Mouse (Mus musculus): ENCODE data around the gene Tceal7. TPM values are rescaled to one million over a fixed set of nuclear protein-coding genes. Genes with fewer than 3 reads are reported as not detected.

Gene Tceal7
- polyA plus RNA-seq, 1 experiment from 2014 or later = 9.2 TPM

- peak overlapping the region; percentile 65 for H3K4me2 ChIP-seq
- no peak overlapping the region; the same call in 1 of the 2 replicates for H3K27ac ChIP-seq (ENCODE audit: poor library complexity, severe bottlenecking)
- WGBS = 17% methylated on average over 7 of the region's 7 CpGs
- H3K27me3 ChIP-seq (replicated peaks) = no peaks in the 10 kb centered on the region
- H3K4me1 ChIP-seq (replicated peaks) = no peaks in the 10 kb centered on the region
- no peaks in the 10 kb centered on the region for H3K36me3 ChIP-seq
- no peaks in the 10 kb centered on the region for H3K9me3 ChIP-seq (replicated peaks)
- peak overlapping the region; percentile 30; the same call in 1 of the 2 replicates for H3K9ac ChIP-seq
- no peak for ATAC-seq (ENCODE audit: insufficient number of reproducible peaks, low FRiP score)
- peak overlapping the region; percentile 47 for H3K4me3 ChIP-seq
These were observed 11.3 kb upstream of the Tceal7 start for GRCm38 (mm10) chrX:136203257-136203656.

- Histone ChIP-seq H3K36me3 (no peaks in the 10 kb centered on the region), H3K9me3 (replicated peaks) (no peaks in the 10 kb centered on the region), H3K27me3 (replicated peaks) (no peaks in the 10 kb centered on the region), H3K4me2 (peak within 1 kb of the TSS; percentile 65), H3K9ac (peak within 1 kb of the TSS; percentile 30), H3K4me1 (replicated peaks) (no peaks in the 10 kb centered on the region), H3K27ac (ENCODE audit: poor library complexity, severe bottlenecking) (no peak within 1 kb of the TSS; the same call in 1 of the 2 replicates), H3K4me3 (peak within 1 kb of the TSS; percentile 47)
- WGBS = 15% methylated on average over 9 of the region's 9 CpGs
- ATAC-seq (ENCODE audit: insufficient number of reproducible peaks, low FRiP score) = peak; percentile 72
These were observed 10.9 kb upstream of the Tceal7 start, which contains the start of gene Tceal5 for GRCm38 (mm10) chrX:136203664-136204066. Gene Tceal5 (minus strand): TSS chrX:136203876.

- H3K4me1 ChIP-seq (replicated peaks) = no peaks in the 10 kb centered on the region
- no peaks in the 10 kb centered on the region for H3K9me3 ChIP-seq (replicated peaks)
- H3K4me2 ChIP-seq = no peak overlapping the region
- no peak for ATAC-seq (ENCODE audit: insufficient number of reproducible peaks, low FRiP score)
- no peak overlapping the region for H3K4me3 ChIP-seq
- H3K36me3 ChIP-seq = no peaks in the 10 kb centered on the region
- no peak overlapping the region for H3K27ac ChIP-seq (ENCODE audit: poor library complexity, severe bottlenecking)
- no peaks in the 10 kb centered on the region for H3K27me3 ChIP-seq (replicated peaks)
- no peak overlapping the region for H3K9ac ChIP-seq
- 77% methylated on average over 6 of the region's 6 CpGs for WGBS
These were observed 10.2 kb upstream of the Tceal7 start for GRCm38 (mm10) chrX:136204406-136204805.

GRCm38 (mm10) chrX:136213396-136213795 is 1.2 kb upstream of the Tceal7 start:
- H3K27ac ChIP-seq (ENCODE audit: poor library complexity, severe bottlenecking) = no peak overlapping the region
- no peaks in the 10 kb centered on the region for H3K36me3 ChIP-seq
- no peak overlapping the region for H3K9ac ChIP-seq
- H3K27me3 ChIP-seq (replicated peaks) = no peaks in the 10 kb centered on the region
- H3K4me3 ChIP-seq = no peak overlapping the region
- 51% methylated on average over 2 of the region's 2 CpGs for WGBS
- no peaks in the 10 kb centered on the region for H3K4me1 ChIP-seq (replicated peaks)
- no peak overlapping the region for H3K4me2 ChIP-seq
- no peaks in the 10 kb centered on the region for H3K9me3 ChIP-seq (replicated peaks)
- ATAC-seq (ENCODE audit: insufficient number of reproducible peaks, low FRiP score) = no peak

GRCm38 (mm10) chrX:136216303-136216702 is 1.7 kb downstream of the Tceal7 start:
- no peaks in the 10 kb centered on the region for H3K27me3 ChIP-seq (replicated peaks)
- H3K27ac ChIP-seq (ENCODE audit: poor library complexity, severe bottlenecking) = peak overlapping the region; percentile 75; the same call in 1 of the 2 replicates
- no peak overlapping the region for H3K9ac ChIP-seq
- no peak for ATAC-seq (ENCODE audit: insufficient number of reproducible peaks, low FRiP score)
- no peaks in the 10 kb centered on the region for H3K36me3 ChIP-seq
- H3K9me3 ChIP-seq (replicated peaks) = no peaks in the 10 kb centered on the region
- H3K4me1 ChIP-seq (replicated peaks) = no peaks in the 10 kb centered on the region
- no peak overlapping the region for H3K4me3 ChIP-seq
- H3K4me2 ChIP-seq = no peak overlapping the region
- WGBS = 41% methylated on average over 1 of the region's 1 CpGs

- H3K27me3 ChIP-seq (replicated peaks) = no peaks in the 10 kb centered on the region
- H3K36me3 ChIP-seq = no peaks in the 10 kb centered on the region
- 35% methylated on average over 6 of the region's 6 CpGs for WGBS
- H3K9me3 ChIP-seq (replicated peaks) = no peaks in the 10 kb centered on the region
- no peaks in the 10 kb centered on the region for H3K4me1 ChIP-seq (replicated peaks)
- H3K4me3 ChIP-seq = no peak overlapping the region
- H3K4me2 ChIP-seq = no peak overlapping the region
- ATAC-seq (ENCODE audit: insufficient number of reproducible peaks, low FRiP score) = no peak
- no peak overlapping the region for H3K9ac ChIP-seq
- H3K27ac ChIP-seq (ENCODE audit: poor library complexity, severe bottlenecking) = no peak overlapping the region
These were observed 9.1 kb downstream of the Tceal7 start for GRCm38 (mm10) chrX:136223714-136224113.

GRCm38 (mm10) chrX:136227768-136228167 is 13.2 kb downstream of the Tceal7 start:
- ATAC-seq (ENCODE audit: insufficient number of reproducible peaks, low FRiP score) = no peak
- H3K4me2 ChIP-seq = no peak overlapping the region
- no peaks in the 10 kb centered on the region for H3K27me3 ChIP-seq (replicated peaks)
- no peak overlapping the region for H3K27ac ChIP-seq (ENCODE audit: poor library complexity, severe bottlenecking)
- no peaks in the 10 kb centered on the region for H3K4me1 ChIP-seq (replicated peaks)
- H3K9me3 ChIP-seq (replicated peaks) = no peaks in the 10 kb centered on the region
- 36% methylated on average over 4 of the region's 5 CpGs for WGBS
- no peak overlapping the region for H3K9ac ChIP-seq
- H3K4me3 ChIP-seq = no peak overlapping the region
- no peaks in the 10 kb centered on the region for H3K36me3 ChIP-seq

- ATAC-seq (ENCODE audit: insufficient number of reproducible peaks, low FRiP score) = no peak
- Histone ChIP-seq H3K27me3 (replicated peaks) (no peaks in the 10 kb centered on the region), H3K4me3 (no peak overlapping the region), H3K9ac (no peak overlapping the region), H3K4me2 (no peak overlapping the region), H3K27ac (ENCODE audit: poor library complexity, severe bottlenecking) (no peak overlapping the region), H3K9me3 (replicated peaks) (no peaks in the 10 kb centered on the region), H3K4me1 (replicated peaks) (no peaks in the 10 kb centered on the region), H3K36me3 (no peaks in the 10 kb centered on the region)
- WGBS = 54% methylated on average over 3 of the region's 3 CpGs
These were observed 23.5 kb downstream of the Tceal7 start for GRCm38 (mm10) chrX:136238118-136238517.

GRCm38 (mm10) chrX:136243181-136243580 is 28.6 kb downstream of the Tceal7 start:
- Histone ChIP-seq H3K27me3 (replicated peaks) (no peaks in the 10 kb centered on the region), H3K4me2 (no peak overlapping the region), H3K4me3 (no peak overlapping the region), H3K4me1 (replicated peaks) (0 out of 2 replicates have a peak, but pooled peaks cover 3% of the 10 kb centered on the region), H3K9ac (no peak overlapping the region), H3K36me3 (peaks cover 12% of the 10 kb centered on the region), H3K9me3 (replicated peaks) (no peaks in the 10 kb centered on the region), H3K27ac (ENCODE audit: poor library complexity, severe bottlenecking) (no peak overlapping the region)
- 64% methylated on average over 2 of the region's 2 CpGs for WGBS
- ATAC-seq (ENCODE audit: insufficient number of reproducible peaks, low FRiP score) = no peak

GRCm38 (mm10) chrX:136244574-136245229 is 30.1 kb downstream of the Tceal7 start, which contains the start of gene Tceal9:
Gene Tceal9 (plus strand): TSS chrX:136245079.
- Histone ChIP-seq H3K4me1 (replicated peaks) (0 out of 2 replicates have a peak, but pooled peaks cover 6% of the 10 kb centered on the region), H3K27ac (ENCODE audit: poor library complexity, severe bottlenecking) (peak within 1 kb of the TSS; percentile 87), H3K36me3 (peaks cover 12% of the 10 kb centered on the region), H3K4me2 (peak within 1 kb of the TSS; percentile 72), H3K4me3 (peak within 1 kb of the TSS; percentile 72), H3K9me3 (replicated peaks) (no peaks in the 10 kb centered on the region), H3K9ac (peak within 1 kb of the TSS; percentile 93), H3K27me3 (replicated peaks) (no peaks in the 10 kb centered on the region)
- ATAC-seq (ENCODE audit: insufficient number of reproducible peaks, low FRiP score) = peak; percentile 92
- WGBS = 19% methylated on average over 20 of the region's 20 CpGs

- Histone ChIP-seq H3K27ac (ENCODE audit: poor library complexity, severe bottlenecking) (peak overlapping the region; percentile 87), H3K27me3 (replicated peaks) (no peaks in the 10 kb centered on the region), H3K4me1 (replicated peaks) (0 out of 2 replicates have a peak, but pooled peaks cover 6% of the 10 kb centered on the region), H3K9ac (peak overlapping the region; percentile 93), H3K4me3 (peak overlapping the region; percentile 72), H3K9me3 (replicated peaks) (no peaks in the 10 kb centered on the region), H3K4me2 (peak overlapping the region; percentile 72), H3K36me3 (peaks cover 12% of the 10 kb centered on the region)
- WGBS = 18% methylated on average over 14 of the region's 15 CpGs
- peak; percentile 72 for ATAC-seq (ENCODE audit: insufficient number of reproducible peaks, low FRiP score)
These were observed 31.0 kb downstream of the Tceal7 start for GRCm38 (mm10) chrX:136245521-136246071.

All from heart, embryonic 12.5 days (tissue).